Mouse (Mus musculus) lung, embryonic 14.5 days (tissue): ENCODE results near the gene Timp3. TPM values are rescaled to one million over a fixed set of nuclear protein-coding genes. Genes with fewer than 3 reads are reported as not detected.

Experiments
- ATAC-seq: fragments of 200-750 bp; cut with Nextera tagmentation; 2 replicates; pipeline ENCODE4 v1.8.0; 2017; ENCODE audit warnings: mild to moderate bottlenecking, moderate TSS enrichment, moderate library complexity; ENCODE audit not compliant: insufficient read depth
- DNase-seq: peaks from one replicate; pipeline ENCODE4 v3.0.0-alpha.2; 2015
- H3K27ac ChIP-seq: fragments of 300-500 bp; sonication (generic); 2 replicates; pipeline ENCODE4 v1.5.1; 2014; ENCODE audit warnings: low read depth, mild to moderate bottlenecking, moderate library complexity
- H3K27me3 ChIP-seq: fragments of 300-500 bp; sonication (generic); 2 replicates; pipeline ENCODE4 v1.6.1; 2014; ENCODE audit warnings: low read length, control low read depth; ENCODE audit not compliant: insufficient read depth
- H3K36me3 ChIP-seq: fragments of 300-500 bp; sonication (generic); 2 replicates; pipeline ENCODE4 v1.6.1; 2014; ENCODE audit warnings: control low read depth; ENCODE audit not compliant: insufficient read depth
- H3K4me1 ChIP-seq: fragments of 300-500 bp; sonication (generic); 2 replicates; pipeline ENCODE4 v1.6.1; 2014; ENCODE audit warnings: antibody characterized with exemption, control low read depth; ENCODE audit not compliant: insufficient read depth
- H3K4me2 ChIP-seq: fragments of 300-500 bp; sonication (generic); 2 replicates; pipeline ENCODE4 v1.6.1; 2014; ENCODE audit warnings: mild to moderate bottlenecking
- H3K4me3 ChIP-seq: fragments of 300-500 bp; sonication (generic); 2 replicates; pipeline ENCODE4 v1.5.1; 2014; ENCODE audit warnings: low read depth, low read length
- H3K9ac ChIP-seq: fragments of 300-500 bp; sonication (generic); 2 replicates; pipeline ENCODE4 v1.6.1; 2014
- H3K9me3 ChIP-seq: fragments of 300-500 bp; sonication (generic); 2 replicates; pipeline ENCODE4 v1.6.1; 2016; ENCODE audit warnings: low read depth, low read length, control low read depth
- CTCF ChIP-seq: IDR thresholded peaks from 2 replicates; pipeline ENCODE4 v1.5.1; 2016; ENCODE audit warnings: antibody characterized with exemption, low read depth
- WGBS: fragments of 180-500 bp; shearing (Covaris S2); extraction: QIAGEN DNeasy Blood & Tissue Kit; methylation state at CpG from one replicate; pipeline ENCODE4 v1.1.7; 2014; 5-methylcytosine and 5-hydroxymethylcytosine counted together
- polyA plus RNA-seq: library from polyadenylated mRNA; unstranded; fragments of >200 nt; fragmentation: Nextera tagmentation; extraction: Ambion mirVana; gene quantifications from 2 replicates; pipeline ENCODE4 v1.2.1, GENCODE M21; 2014

Timp3 gene
- polyA plus RNA-seq, 1 experiment from 2014 or later: 44.1 TPM

DNA sequence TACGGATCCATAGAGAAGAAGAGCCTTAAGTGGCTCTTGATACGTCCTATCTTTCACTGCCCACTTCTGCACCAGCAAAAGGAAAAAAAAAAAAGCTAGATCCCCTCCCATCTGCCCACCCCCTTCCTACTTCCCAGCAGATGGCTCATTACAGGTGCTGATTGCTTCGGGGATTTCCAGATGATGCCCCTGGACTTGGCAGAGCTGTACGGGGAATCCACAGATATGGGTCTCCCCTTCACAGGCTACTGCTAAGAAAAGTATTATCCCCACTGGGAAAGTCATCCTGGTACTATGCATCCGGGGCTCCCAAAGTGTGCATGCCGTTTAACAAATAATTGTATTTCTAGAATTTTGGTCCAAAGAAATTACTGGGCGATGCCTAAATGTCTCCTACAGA, 17.5 kb downstream of the Timp3 start:
- ATAC-seq (no peak), DNase-seq (no peak)
- no peak for TF ChIP-seq CTCF
- no peak overlapping the region for H3K9ac ChIP-seq
- H3K4me1 ChIP-seq: no peaks in the 10 kb centered on the region
- no peak overlapping the region for H3K4me2 ChIP-seq
- no peak overlapping the region for H3K4me3 ChIP-seq
- H3K9me3 ChIP-seq: no peaks in the 10 kb centered on the region
- H3K36me3 ChIP-seq: peaks cover 4% of the 10 kb centered on the region; the same call in 1 of the 2 replicates
- no peak overlapping the region for H3K27ac ChIP-seq
- H3K27me3 ChIP-seq: no peaks in the 10 kb centered on the region
- WGBS: 75% methylated on average over 7 of the region's 7 CpGs

DNA sequence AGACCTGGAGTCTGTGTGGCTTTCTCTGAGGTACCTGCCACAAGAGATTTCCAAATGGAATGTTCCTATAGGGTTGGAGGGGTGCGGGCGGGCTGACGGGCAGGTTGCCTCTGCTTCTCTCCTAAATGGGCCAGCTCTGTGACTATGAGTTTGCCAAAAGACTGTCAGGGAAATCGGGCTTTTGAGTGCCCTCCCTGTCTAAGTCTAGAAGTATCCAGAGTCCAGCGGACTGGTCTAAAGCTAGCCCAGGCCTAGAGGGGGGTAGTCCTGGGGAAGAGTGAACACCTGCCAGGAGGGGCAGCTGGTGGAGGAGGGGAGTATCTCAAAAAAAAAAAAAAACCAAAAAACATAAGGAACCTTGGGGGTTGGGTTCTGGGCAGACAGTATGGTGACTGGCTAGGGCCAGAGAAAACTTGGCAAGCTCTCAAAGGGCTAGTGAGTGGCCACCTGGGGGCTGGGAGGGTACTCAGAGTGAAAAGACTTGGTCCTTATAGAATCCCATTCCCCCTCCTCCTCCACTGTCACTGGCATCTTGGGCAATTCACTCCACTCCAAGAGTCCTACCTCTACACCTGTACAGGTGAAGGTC, 18.5 kb downstream of the Timp3 start:
- H3K27me3 ChIP-seq: no peaks in the 10 kb centered on the region
- WGBS: 84% methylated on average over 5 of the region's 5 CpGs

GRCm38 (mm10) chr10:86319526-86319925, 19.4 kb downstream of the Timp3 start:
- H3K9me3 ChIP-seq: no peaks in the 10 kb centered on the region
- no peak for ATAC-seq

More for the DNA sequence above, 18.5 kb downstream of the Timp3 start:
- TF ChIP-seq CTCF: no peak
- H3K9me3 ChIP-seq: no peaks in the 10 kb centered on the region
- DNase-seq (no peak), ATAC-seq (no peak)
- peaks cover 4% of the 10 kb centered on the region; the same call in 1 of the 2 replicates for H3K36me3 ChIP-seq
- no peaks in the 10 kb centered on the region for H3K4me1 ChIP-seq
- H3K9ac ChIP-seq: no peak overlapping the region
- H3K27ac ChIP-seq: no peak overlapping the region
- no peak overlapping the region for H3K4me2 ChIP-seq
- no peak overlapping the region for H3K4me3 ChIP-seq

GRCm38 (mm10) chr10:86320204-86320603, 20.0 kb downstream of the Timp3 start:
- no peaks in the 10 kb centered on the region for H3K36me3 ChIP-seq
- no peak overlapping the region for H3K4me3 ChIP-seq
- H3K27ac ChIP-seq: no peak overlapping the region
- no peaks in the 10 kb centered on the region for H3K4me1 ChIP-seq
- DNase-seq: no peak
- no peak for TF ChIP-seq CTCF
- no peak for ATAC-seq
- H3K9ac ChIP-seq: no peak overlapping the region
- H3K27me3 ChIP-seq: no peaks in the 10 kb centered on the region
- no peak overlapping the region for H3K4me2 ChIP-seq
- H3K9me3 ChIP-seq: no peaks in the 10 kb centered on the region
- WGBS: 81% methylated on average over 5 of the region's 5 CpGs

More at GRCm38 (mm10) chr10:86319526-86319925, 19.4 kb downstream of the Timp3 start:
- Histone ChIP-seq H3K4me1 (no peaks in the 10 kb centered on the region), H3K4me3 (no peak overlapping the region), H3K36me3 (no peaks in the 10 kb centered on the region), H3K9ac (no peak overlapping the region), H3K4me2 (no peak overlapping the region), H3K27ac (no peak overlapping the region), H3K27me3 (no peaks in the 10 kb centered on the region)
- WGBS: 44% methylated on average over 3 of the region's 3 CpGs
- no peak for DNase-seq
- no peak for TF ChIP-seq CTCF

DNA sequence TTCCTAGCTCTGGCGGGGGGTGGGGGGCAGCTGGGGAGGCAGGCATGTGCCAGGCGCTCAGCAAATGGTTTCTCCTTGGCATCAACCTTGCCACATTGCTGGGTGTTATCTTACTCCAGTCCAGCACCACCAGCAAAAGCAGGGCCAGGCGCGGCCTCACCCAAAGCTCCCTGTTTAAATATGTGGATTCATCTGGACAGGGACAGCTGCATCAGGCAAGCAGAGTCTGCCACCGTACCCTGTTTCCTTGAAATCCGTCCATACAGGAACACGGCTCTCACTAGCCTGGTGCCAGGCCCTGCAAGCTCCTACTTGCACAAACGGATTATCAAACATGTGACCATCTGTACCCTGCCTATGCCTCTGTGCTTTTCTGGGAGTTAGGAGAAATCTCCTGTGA, 21.0 kb downstream of the Timp3 start:
- ATAC-seq (no peak), DNase-seq (no peak)
- Histone ChIP-seq H3K9ac (no peak overlapping the region), H3K27me3 (no peaks in the 10 kb centered on the region), H3K9me3 (no peaks in the 10 kb centered on the region), H3K27ac (no peak overlapping the region), H3K4me1 (no peaks in the 10 kb centered on the region), H3K4me3 (no peak overlapping the region), H3K4me2 (no peak overlapping the region), H3K36me3 (no peaks in the 10 kb centered on the region)
- 73% methylated on average over 8 of the region's 8 CpGs for WGBS
- no peak for TF ChIP-seq CTCF

DNA sequence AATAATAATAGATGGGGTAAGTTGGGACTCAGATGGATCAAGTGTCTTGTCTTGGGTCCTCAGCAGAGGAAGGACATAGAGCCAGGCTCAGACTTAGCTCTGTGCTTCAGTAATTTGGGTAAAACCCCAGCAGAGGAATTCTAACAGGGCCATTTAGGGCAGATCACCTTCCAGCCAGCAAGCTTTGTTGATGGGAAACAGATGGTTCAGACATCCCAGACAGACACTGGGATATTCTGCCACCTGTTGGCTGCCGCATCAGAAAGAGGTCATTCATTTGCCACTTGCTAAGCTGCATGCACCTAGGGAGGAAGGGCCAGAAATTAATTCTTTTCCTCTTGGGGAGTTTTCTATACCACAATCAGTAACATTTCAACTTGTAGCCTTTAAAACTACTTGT, 21.8 kb downstream of the Timp3 start:
- H3K4me3 ChIP-seq: no peak overlapping the region
- DNase-seq: no peak
- 20% methylated on average over 1 of the region's 1 CpGs for whole genome bisulfite sequencing
- H3K9ac ChIP-seq: no peak overlapping the region
- H3K4me2 ChIP-seq: no peak overlapping the region
- no peak overlapping the region for H3K27ac ChIP-seq
- ATAC-seq: no peak
- no peak for TF ChIP-seq CTCF
- H3K36me3 ChIP-seq: no peaks in the 10 kb centered on the region
- no peaks in the 10 kb centered on the region for H3K9me3 ChIP-seq
- no peaks in the 10 kb centered on the region for H3K27me3 ChIP-seq
- H3K4me1 ChIP-seq: no peaks in the 10 kb centered on the region

- TF ChIP-seq CTCF: no peak
- H3K27me3 ChIP-seq: no peaks in the 10 kb centered on the region
- no peak overlapping the region for H3K4me3 ChIP-seq
- WGBS: 65% methylated on average over 4 of the region's 4 CpGs
- no peaks in the 10 kb centered on the region for H3K36me3 ChIP-seq
- H3K27ac ChIP-seq: no peak overlapping the region
- H3K4me1 ChIP-seq: no peaks in the 10 kb centered on the region
- DNase-seq (no peak), ATAC-seq (no peak)
- H3K4me2 ChIP-seq: no peak overlapping the region
- H3K9ac ChIP-seq: no peak overlapping the region
- no peaks in the 10 kb centered on the region for H3K9me3 ChIP-seq
These were observed 23.3 kb downstream of the Timp3 start for GRCm38 (mm10) chr10:86323275-86323994.
